Mouse (Mus musculus) stomach, postnatal 0 days (tissue): ENCODE results near the gene Tdp1. TPM values are rescaled to one million over a fixed set of nuclear protein-coding genes. Genes with fewer than 3 reads are reported as not detected.

Source experiments
- ATAC-seq: fragments of 200-750 bp; cut with Nextera tagmentation; 2 replicates; pipeline ENCODE4 v1.8.0; 2017; ENCODE audit not compliant: low FRiP score, low TSS enrichment
- DNase-seq: peaks from one replicate; pipeline ENCODE4 v3.0.0-alpha.2; 2016; ENCODE audit warnings: low spot score
- H3K27ac ChIP-seq: fragments of 300-500 bp; sonication (generic); replicated peaks from 2 replicates; pipeline ENCODE4 v1.5.1; 2014; ENCODE audit warnings: mild to moderate bottlenecking, control low read depth
- H3K27me3 ChIP-seq: fragments of 300-500 bp; sonication (generic); 2 replicates; pipeline ENCODE4 v1.6.1; 2014; ENCODE audit warnings: low read length; ENCODE audit not compliant: control insufficient read depth, insufficient read depth
- H3K36me3 ChIP-seq: fragments of 300-500 bp; sonication (generic); 2 replicates; pipeline ENCODE4 v1.6.1; 2014; ENCODE audit warnings: low read length, mixed read lengths; ENCODE audit not compliant: control insufficient read depth, insufficient read depth
- H3K4me1 ChIP-seq: fragments of 300-500 bp; sonication (generic); replicated peaks from 2 replicates; pipeline ENCODE4 v1.6.1; 2014; ENCODE audit warnings: antibody characterized with exemption; ENCODE audit not compliant: control insufficient read depth, insufficient read depth
- H3K4me2 ChIP-seq: fragments of 300-500 bp; sonication (generic); replicated peaks from 2 replicates; pipeline ENCODE4 v1.6.1; 2014; ENCODE audit warnings: low read depth, mild to moderate bottlenecking, control low read depth, moderate library complexity
- H3K4me3 ChIP-seq: fragments of 300-500 bp; sonication (generic); 2 replicates; pipeline ENCODE4 v1.5.1; 2014; ENCODE audit warnings: low read depth, low read length, control low read depth
- H3K9ac ChIP-seq: fragments of 300-500 bp; sonication (generic); 2 replicates; pipeline ENCODE4 v1.6.1; 2014; ENCODE audit warnings: mild to moderate bottlenecking, low read length, control low read depth, mixed read lengths
- H3K9me3 ChIP-seq: fragments of 300-500 bp; sonication (generic); 2 replicates; pipeline ENCODE4 v1.6.1; 2016; ENCODE audit warnings: low read length; ENCODE audit not compliant: control insufficient read depth
- CTCF ChIP-seq: IDR thresholded peaks from 2 replicates; pipeline ENCODE4 v1.5.1; 2016; ENCODE audit warnings: antibody characterized with exemption, low read depth, mild to moderate bottlenecking, moderate library complexity
- EP300 ChIP-seq: optimal IDR thresholded peaks from 2 replicates; pipeline ENCODE3; 2016; ENCODE audit warnings: antibody characterized with exemption
- WGBS: fragments of 180-500 bp; shearing (Covaris S2); extraction: QIAGEN DNeasy Blood & Tissue Kit; methylation state at CpG from one replicate; pipeline ENCODE4 v1.1.7; 2014; 5-methylcytosine and 5-hydroxymethylcytosine counted together
- polyA plus RNA-seq: library from polyadenylated mRNA; unstranded; fragments of >200 nt; fragmentation: Nextera tagmentation; extraction: Ambion mirVana; gene quantifications from 2 replicates; pipeline ENCODE4 v1.2.1, GENCODE M21; 2015

The Tdp1 gene
- polyA plus RNA-seq, 1 experiment from 2014 or later = 12.9 TPM

DNA sequence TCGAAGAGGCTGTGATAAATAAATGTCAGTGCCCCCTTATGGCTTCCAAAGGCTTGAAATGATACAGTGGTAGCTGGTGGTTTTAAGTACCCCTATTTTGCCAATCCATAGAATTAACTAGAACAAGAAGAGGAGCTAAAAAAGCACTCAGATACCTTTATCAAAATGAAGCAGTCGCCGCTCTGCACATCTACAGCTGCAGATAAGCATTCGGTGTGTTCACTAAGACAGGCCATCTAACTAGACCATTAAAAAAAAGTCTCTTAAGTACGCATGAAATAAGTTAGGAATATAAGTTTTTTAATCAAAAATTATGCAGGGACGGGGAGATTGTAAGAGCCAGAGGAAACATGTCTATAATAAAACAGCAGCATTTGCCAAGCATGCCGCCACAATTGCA lies 76.4 kb downstream of the Tdp1 start:
- Histone ChIP-seq H3K4me1 (peaks cover 6% of the 10 kb centered on the region), H3K9ac (no peak overlapping the region), H3K4me3 (no peak overlapping the region), H3K4me2 (no peak overlapping the region), H3K27ac (no peak overlapping the region), H3K27me3 (peaks cover 15% of the 10 kb centered on the region), H3K9me3 (no peaks in the 10 kb centered on the region), H3K36me3 (no peaks in the 10 kb centered on the region)
- DNase-seq (no peak), ATAC-seq (no peak)
- TF ChIP-seq CTCF (no peak), EP300 (no peak)
- 85% methylated on average over 7 of the region's 7 CpGs for WGBS

DNA sequence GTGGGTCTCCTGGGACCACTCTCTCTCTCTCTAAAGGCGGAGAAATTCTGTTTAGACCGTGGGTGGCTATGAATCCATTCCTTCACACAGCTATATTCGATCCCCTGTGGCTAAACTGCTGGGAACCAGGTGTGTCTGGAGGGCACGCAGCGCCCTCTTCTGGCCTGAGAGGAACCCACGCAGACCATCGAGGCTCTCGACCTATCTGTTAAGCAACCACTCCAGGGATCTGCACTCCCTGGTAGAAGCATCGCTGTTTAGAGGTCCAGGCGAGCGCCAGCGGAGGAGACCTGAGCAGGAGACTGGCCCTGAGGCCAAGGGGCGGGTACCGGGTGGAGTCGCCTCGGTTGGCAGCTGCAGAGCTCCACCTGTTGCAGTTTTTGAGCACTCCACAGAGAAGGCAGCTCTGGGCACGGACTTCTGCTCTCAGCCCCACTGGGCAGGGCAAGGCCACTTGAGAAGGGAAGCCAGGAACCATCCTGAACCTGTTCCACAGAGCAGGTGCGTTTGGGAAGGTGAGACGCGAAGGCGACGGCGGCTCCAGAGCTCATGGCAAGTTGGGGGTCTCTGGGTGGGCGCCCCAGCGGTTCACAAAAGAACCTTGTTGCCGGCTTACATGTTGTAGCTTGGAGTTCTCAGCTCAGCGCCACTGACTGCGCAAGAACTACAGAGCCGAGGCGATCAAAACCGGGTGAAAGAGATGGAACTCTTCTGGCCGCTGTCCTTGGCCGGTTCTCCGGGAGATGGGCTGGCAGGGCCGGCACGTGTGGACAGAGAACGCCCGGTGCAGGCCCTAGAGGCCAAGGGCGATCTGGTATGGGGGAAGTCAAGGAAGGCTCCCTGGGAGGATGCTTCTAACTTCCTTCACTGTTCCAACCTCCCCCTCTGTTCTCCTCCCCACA lies 80.2 kb downstream of the Tdp1 start, which contains the start of gene Kcnk13:
Kcnk13 (plus strand) TSS at position 199 of the 902 bp plus-strand sequence.
- H3K4me1 ChIP-seq = peaks cover 8% of the 10 kb centered on the region
- no peak within 1 kb of the TSS for H3K27ac ChIP-seq
- H3K4me2 ChIP-seq = peak within 1 kb of the TSS; percentile 78
- ATAC-seq (peak; percentile 66), DNase-seq (peak; percentile 72)
- peaks cover 32% of the 10 kb centered on the region for H3K27me3 ChIP-seq
- H3K9ac ChIP-seq = 0 out of 2 replicates have a peak within 1 kb of the TSS, but pooled peaks have one; percentile 27
- no peaks in the 10 kb centered on the region for H3K9me3 ChIP-seq
- 2% methylated on average over 39 of the region's 39 CpGs for WGBS
- H3K36me3 ChIP-seq = no peaks in the 10 kb centered on the region
- peak within 1 kb of the TSS; percentile 45 for H3K4me3 ChIP-seq
- peak; percentile 85 for TF ChIP-seq CTCF
- TF ChIP-seq EP300 = no peak

DNA sequence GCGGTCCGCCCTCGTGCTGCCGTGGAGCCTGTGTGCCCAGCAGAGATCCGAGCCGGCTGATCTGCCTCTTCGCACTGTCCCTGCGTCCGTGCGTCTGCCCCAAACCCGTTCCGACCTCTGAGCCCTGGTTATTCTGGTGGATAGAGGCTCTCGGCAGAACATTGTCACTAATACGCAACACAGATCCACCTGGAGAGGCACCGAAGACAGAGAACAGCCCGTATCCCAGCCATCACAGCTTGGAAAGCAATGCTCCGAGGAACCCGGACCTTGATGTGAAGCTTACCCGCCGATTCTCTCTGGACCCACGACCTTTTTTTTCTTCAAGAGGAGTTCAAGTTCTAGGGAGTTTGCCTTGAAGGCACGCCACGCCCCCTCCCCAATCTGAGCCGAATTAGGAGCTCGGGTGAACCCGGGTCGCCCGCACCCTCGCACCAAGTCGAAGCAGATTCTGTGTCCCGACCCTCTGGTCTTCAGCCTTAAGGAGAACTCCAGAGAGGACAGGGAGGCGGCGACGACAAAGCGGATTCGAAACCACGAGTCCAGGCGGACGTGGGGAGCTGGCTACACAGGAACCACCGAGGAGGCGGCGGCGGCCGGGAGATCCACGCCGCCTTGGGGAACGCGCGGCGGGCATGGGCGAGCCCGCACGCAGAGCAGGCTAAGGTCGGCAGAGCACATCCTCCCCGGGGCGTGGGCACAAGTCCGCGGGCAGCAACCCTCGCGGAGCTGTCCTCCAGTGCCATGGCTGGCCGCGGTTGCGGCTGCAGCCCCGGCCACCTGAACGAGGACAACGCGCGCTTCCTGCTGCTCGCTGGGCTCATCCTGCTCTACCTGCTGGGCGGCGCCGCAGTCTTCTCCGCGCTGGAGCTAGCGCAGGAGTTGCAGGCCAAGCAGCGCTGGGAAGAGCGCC lies 81.1 kb downstream of the Tdp1 start:
- H3K9ac ChIP-seq = 0 out of 2 replicates have a peak overlapping the region, but pooled peaks have one; percentile 27
- ATAC-seq (peak; percentile 45), DNase-seq (peak; percentile 56)
- peaks cover 8% of the 10 kb centered on the region for H3K4me1 ChIP-seq
- H3K4me3 ChIP-seq = peak overlapping the region; percentile 45
- H3K27me3 ChIP-seq = peaks cover 32% of the 10 kb centered on the region
- under 1% methylated on average over 77 of the region's 77 CpGs for WGBS
- TF ChIP-seq EP300 (no peak), CTCF (no peak)
- H3K27ac ChIP-seq = no peak overlapping the region
- H3K36me3 ChIP-seq = no peaks in the 10 kb centered on the region
- no peaks in the 10 kb centered on the region for H3K9me3 ChIP-seq
- peak overlapping the region; percentile 78 for H3K4me2 ChIP-seq

DNA sequence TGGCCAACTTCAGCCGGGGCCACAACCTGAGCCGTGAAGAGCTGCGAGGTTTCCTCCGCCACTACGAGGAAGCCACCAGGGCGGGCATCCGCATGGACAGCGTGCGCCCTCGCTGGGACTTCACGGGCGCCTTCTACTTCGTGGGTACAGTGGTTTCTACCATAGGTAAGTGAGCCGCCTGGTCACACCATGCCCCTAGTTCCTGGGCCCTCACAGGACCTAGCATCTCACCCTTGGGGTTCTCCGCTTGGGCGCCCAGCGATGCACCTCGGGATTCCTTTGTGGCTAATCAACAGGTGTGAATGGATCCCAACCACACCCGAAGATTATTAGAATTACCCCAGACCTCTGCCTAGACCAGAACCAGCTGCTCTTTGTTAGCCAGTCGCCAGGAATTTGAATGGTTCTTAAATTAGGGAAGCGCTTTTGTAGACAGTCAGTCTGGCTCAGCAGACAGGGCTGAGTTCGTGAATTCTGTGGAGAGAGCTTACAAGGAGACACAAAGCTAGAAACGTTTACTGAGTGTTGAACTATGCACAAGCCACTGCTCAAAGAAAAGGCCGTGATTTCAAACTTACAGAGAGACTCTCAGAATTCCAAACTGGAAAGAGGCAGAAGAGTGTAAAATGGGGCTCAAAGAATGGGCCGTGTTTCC lies 81.9 kb downstream of the Tdp1 start:
- Histone ChIP-seq H3K36me3 (no peaks in the 10 kb centered on the region), H3K9me3 (no peaks in the 10 kb centered on the region), H3K9ac (no peak overlapping the region), H3K4me3 (peak overlapping the region; percentile 45), H3K27ac (no peak overlapping the region), H3K4me1 (peaks cover 8% of the 10 kb centered on the region), H3K4me2 (peak overlapping the region; percentile 78), H3K27me3 (peaks cover 29% of the 10 kb centered on the region)
- DNase-seq (no peak), ATAC-seq (no peak)
- 7% methylated on average over 25 of the region's 25 CpGs for WGBS
- TF ChIP-seq CTCF (no peak), EP300 (no peak)

DNA sequence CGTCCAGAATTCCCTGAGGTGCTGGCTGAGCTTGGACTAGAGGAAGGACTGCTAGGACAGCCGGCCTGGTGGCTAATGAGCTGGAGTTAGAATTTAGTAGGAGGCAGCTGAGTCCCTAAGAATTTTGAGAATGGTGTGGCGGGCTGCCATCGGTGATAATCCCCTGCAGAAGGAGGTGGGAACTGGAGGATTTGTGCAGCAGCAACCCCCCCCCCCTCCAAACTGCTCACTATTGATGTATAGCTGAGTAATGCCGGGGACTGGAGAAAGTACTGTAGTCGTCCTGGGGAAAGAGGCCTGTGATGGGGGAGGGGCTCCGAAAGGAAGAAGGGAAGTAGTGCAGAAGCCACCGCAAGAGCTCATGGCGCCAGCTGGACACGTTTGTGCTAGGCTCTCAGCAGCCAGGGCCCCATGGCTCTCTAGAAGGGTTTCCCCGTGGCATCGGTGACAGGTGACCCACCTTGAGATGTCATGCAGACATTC lies 82.6 kb downstream of the Tdp1 start:
- no peaks in the 10 kb centered on the region for H3K9me3 ChIP-seq
- DNase-seq (no peak), ATAC-seq (no peak)
- 16% methylated on average over 12 of the region's 12 CpGs for WGBS
- no peak overlapping the region for H3K9ac ChIP-seq
- TF ChIP-seq CTCF (no peak), EP300 (no peak)
- H3K4me2 ChIP-seq = no peak overlapping the region
- H3K27ac ChIP-seq = no peak overlapping the region
- H3K36me3 ChIP-seq = no peaks in the 10 kb centered on the region
- peaks cover 29% of the 10 kb centered on the region for H3K27me3 ChIP-seq
- H3K4me1 ChIP-seq = peaks cover 8% of the 10 kb centered on the region
- no peak overlapping the region for H3K4me3 ChIP-seq
